Mouse (Mus musculus): ENCODE results near the gene Aff3.

GRCm38 (mm10) chr1:38250246-38250645 lies 414.5 kb downstream of the Aff3 start:
- no peak for TF ChIP-seq POLR2A (IDR thresholded peaks at IDR 0.05; ENCODE audit: low read depth, low read length)
- no peak for TF ChIP-seq CTCF (conservative IDR thresholded peaks at IDR 0.05; ENCODE audit: insufficient read depth, insufficient read length, low read depth, low read length)
